Mouse (Mus musculus) hematopoietic stem cell, adult 5-6 weeks (primary cell): ENCODE measurements around the gene Ppp1r12a. TPM values are rescaled to one million over a fixed set of nuclear protein-coding genes. Genes with fewer than 3 reads are reported as not detected.

Experiments
- ATAC-seq, 2 experiments: fragments of 125-278 bp in 1 of 2; replicated peaks in 1 of 2; 2 replicates each; pipeline ENCODE4 v1.8.0; 2016 to 2017; ENCODE audit warnings: inconsistent platforms in 2 of 2, mild to moderate bottlenecking in 2 of 2, moderate number of reproducible peaks in 2 of 2, low read depth in 1 of 2, moderate TSS enrichment in 1 of 2; ENCODE audit not compliant: low FRiP score in 2 of 2, poor library complexity in 2 of 2, severe bottlenecking in 2 of 2, insufficient read depth in 1 of 2, low TSS enrichment in 1 of 2
- total RNA-seq: library from RNA; stranded (forward); fragments of 172-1452, 232-1000 nt; gene quantifications from 2 replicates; pipeline ENCODE4 v1.2.3, GENCODE M21; 2017

Ppp1r12a gene
- 188 and 201 TPM in 2 replicates for total RNA-seq

DNA sequence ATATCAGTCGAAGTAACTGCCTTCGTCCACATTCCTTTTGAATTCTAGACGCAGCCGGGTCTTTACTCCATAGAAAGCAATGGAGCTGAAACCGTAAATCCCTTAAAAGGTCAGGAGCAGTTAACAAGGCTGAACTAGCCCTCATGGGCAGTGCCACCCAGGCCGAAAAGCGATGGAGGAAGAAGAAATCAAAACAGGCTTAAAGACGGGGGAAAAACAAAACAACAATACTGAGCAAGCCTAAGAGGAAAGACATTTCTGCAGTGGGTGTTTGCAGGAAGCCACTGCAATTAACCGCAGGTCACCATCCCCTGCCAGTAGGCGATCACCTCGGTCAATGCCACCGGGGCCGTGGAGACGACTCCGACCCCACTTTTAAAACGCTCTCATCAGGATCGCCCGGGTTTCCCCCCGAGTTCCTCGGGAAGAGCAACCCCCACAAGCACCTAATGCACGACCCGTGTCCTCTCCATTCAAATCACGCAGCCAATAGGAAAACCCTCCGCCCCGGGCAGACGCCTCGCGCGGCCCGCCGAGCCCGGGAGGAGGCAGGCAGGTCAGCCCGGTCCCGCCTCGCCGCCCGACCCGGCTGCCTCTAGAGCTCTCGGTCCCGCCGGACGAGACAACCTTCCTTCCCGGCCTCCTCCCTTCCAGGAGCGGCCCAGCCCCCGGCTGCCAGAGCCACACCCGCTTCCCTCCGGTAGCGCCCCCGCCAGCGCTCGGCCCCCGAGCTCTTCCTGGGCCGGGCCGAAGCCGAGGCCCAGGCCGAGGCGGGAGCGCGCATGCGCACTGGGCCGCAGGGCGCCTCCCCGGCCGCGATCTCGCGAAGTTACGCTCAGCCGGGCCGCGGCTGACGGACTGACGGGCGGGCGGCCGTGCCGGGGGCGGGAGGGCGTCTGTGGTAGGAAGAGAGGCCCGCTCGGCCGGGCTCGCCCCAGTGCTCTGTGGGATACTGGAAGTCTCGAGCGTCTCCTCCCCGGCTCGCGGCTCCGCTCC is at the start of gene Ppp1r12a:
Gene Ppp1r12a, plus strand, starts transcription at position 933 of the 996 bp plus-strand sequence.
- ATAC-seq, result peak; percentile 61 to 78

DNA sequence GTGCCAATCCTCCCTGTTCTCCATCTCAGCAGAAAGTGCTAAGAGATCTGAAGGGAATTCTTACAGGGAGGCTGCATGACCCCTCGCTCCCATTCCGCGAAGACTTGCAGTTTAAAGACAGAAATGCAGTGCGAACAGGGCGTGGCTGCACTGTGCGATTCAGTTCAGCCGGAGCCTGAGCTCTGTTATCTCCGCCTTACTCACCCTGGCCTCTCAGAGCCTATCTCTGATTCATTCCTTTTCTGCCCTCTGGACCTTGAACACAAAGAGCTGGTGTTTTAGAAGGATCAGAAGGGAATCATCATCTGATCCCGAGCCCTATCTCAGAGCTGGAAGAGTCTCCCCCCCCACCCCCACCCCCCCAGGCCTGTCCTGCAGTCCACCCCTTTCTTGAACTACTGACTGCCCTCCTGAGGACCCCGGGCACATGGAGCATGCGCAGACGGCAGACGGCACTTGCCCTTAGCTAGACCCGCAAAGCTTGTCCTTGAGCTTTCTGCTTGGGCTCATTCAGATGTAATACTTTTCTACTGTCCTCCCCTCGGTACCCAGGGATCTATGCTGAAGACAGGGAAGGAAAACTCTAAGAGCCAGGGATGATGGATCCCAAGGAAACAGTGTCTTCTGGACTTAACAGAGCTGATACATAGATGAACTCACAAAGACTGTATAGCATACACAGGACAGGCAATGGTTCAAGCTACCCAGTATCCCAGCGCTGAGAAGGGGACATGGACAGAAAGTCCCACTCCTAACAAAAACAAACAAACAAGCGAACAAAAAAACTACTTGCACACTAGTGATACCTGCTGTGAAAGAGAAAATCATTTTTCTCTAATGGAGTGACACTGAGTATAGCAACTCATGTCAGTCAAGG is 48.4 kb upstream of the Ppp1r12a start:
- ATAC-seq, result peak in 1 of 2 experiments; percentile 29; a peak in 1 of 4 replicates

DNA sequence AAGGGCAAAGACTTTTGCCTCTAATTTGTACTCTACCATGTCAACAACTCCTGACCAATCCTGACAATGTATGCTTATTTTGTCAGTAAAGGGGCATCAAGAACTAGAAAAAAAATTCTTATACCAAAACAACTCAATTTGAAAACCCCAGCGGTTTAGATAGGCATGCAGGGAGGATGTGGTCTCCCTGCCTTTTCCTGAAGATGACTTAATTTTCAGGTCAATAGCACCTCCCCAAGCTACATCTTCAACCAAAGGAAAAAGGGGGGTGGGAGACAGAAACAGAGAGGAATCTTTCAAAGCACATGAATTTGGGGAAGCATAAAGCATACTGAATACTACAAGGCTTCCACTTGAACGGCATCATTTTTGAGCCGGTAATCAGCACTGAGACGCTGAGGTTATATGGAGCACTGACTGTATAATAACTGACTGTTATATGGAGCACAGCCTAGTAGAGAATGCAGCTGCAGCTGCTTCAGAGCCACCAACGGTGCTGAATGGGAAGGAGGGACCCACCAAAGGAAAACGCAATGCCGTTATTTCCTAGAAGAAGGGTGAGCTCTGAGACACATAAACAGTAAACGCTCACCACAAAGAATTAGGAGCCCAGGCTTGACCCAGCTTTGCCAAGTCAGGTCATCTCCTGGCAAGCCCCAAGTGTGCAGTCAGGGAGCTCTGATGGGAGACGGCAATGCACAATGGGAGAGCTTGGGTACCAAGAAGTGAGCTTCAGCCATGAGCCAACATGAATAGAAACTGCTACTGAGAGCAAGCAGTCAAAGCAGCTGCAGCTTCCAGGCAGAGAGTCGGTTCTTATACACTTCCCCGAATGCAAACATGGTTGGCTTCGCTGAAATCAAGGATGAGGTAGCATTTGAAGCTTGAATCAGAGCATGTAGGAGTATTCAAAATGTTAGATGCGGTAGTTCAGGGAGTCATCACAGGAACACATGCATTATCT is 43.5 kb upstream of the Ppp1r12a start:
- ATAC-seq, result peak; percentile 68 to 80

DNA sequence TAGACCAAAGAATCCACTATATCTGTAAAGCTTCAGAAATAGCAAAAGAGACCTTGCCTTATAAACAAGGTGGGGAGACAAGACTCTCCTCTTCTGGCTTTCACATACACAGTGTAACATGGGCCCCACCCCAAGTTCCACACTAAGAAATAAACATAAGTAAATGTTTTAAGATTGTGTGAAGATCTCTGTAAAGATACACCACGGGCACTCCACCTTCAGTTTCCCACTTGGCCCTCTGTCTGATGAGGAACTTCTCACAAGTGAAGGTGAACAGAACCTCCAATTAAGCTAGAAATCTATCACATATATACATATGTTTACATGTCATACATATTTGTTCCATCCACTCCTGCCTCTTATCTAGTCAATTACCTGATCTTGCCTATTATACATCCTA is 42.6 kb upstream of the Ppp1r12a start:
- no peak for ATAC-seq

DNA sequence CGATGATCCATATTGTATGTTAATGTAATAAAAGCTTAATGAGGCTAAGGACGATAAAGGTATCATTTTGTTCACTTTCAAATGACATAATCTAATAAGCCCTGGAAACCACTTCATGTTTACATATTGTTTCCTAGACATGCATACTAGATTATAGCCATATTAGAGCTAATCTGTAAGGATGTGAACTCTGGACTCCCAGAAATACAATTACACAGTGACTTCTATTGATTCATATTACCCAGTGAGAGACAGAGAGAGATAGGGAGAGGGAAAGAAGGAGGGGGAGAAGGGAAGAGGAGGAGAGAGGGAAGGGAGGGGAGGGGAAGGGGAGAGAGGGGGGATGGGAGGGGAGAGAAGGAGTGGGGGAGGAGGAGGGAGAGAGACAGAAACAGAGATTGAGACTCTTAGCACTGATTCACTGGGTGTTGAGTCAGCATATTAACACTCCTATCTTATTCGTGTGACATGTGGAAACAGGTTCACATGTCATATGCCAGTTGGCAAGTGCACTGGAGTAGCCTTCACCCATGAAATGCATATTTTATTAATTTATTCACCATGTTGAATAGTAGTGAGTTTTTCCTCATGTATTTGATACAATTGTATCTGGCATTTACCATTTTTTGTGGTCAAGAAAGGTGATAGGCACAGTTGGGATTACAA is 36.9 kb upstream of the Ppp1r12a start:
- no peak for ATAC-seq

DNA sequence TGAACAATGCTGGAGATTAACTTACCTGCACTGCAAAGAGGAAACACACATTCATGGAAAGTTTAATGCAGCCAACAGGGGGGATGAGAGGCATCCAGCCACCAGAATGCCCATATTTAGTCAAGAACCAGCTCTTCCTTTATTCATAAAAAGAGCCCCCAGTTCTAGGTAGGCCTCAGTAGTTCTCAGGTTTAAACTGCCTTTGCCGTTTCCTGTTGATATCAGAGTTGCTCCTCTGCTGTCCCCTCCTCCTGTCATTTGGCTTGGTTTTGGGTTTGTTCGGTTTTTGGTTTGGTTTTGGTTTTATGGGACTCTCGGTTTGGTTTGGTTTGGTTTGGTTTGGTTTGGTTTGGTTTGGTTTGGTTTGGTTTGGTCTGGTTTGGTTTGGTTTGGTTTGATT is 32.8 kb upstream of the Ppp1r12a start:
- no peak for ATAC-seq

DNA sequence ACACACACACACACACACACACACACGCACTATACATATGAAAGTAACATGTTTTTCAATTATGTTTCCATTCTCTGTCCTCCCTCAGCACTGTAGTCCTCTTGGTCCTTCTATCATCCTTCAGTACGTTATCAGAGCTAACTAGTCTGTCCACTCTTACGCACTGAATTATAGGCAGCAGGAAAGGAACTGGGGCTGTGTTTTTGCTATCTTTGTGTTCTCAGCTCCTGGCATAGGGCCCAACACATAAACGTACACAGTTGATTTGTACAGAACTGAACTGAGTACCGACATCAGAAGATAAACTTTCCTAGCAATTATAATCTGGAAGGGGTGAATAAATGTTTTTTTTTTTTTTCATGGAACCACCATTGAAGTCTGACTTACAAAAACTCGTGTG is 30.1 kb upstream of the Ppp1r12a start:
- ATAC-seq, result no peak

DNA sequence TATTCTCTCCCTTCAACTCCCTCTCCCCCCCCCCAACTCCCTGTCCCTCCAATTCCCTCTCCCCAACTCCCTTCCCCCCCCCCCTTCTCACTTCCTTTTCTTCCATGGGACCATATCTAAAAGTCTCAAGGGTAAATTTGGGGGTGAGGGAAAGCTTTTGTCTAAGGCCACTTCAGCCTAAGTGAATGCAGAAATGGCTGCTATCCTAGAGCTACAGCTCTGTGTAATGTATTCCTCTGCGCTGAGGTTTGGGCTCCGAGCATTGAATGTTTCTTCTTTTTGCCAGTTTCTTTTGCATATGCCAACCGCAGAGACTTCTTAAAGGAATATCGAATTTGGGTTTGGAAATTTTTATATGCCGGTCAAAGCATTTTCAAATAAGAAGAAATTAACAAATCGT is 28.7 kb upstream of the Ppp1r12a start:
- ATAC-seq, result no peak

DNA sequence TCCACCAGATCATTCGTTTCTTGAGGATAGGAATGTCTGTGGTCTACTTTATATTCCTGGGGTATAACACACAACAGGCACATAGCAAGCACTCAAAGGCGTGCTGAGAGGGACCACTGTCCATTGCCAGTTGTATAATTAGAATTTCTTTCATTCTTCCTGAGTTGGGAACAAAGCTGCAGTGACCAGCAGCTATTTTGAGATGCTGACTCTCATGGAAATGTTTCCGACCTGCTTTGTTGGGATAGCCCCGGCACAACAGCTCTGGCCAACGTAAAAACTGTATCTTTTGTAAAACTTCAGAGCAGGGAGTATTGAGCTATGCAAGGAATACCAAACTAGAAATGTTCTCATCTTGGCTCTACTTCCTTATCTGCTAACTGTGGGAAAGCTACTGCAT is 28.2 kb upstream of the Ppp1r12a start:
- no peak for ATAC-seq

DNA sequence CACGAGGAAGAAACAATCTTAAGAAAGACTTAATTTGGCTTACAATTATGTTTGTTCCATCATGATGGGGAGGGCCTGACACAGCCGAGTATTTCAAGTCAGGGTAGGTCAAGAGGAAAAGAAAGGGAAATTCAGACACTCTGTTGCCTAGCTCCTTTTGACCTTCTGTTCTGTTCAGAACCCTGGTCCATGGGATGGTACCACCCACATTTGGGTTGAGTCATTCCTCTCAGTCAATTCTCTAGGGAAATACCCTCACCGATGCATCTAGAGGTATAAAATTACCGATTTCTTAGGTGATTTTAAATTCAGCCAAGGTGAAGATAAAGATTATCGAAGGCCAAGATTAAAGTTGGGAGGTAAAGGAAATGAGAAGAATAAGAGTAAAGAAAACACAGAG is 23.6 kb upstream of the Ppp1r12a start:
- no peak for ATAC-seq

DNA sequence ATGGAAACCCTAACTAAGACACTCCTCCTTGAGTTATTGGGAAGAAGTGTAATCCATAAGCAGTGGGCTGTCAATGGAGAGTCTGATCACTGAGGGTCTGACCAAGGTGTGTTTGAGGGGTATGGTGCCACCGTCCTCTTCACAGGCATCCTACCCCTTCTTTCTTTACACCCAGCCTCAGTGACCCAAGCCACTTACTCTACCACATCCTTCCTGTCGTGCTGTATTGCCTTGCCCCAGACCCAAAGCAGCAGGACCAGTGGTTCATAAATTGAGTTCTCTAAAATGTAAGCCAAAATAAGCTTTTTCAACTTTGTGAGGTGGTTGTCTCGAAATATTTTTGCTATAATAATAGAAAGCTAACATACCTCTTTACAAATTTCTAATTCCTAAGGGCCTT is 22.2 kb upstream of the Ppp1r12a start:
- ATAC-seq, result peak; percentile 84 to 87

DNA sequence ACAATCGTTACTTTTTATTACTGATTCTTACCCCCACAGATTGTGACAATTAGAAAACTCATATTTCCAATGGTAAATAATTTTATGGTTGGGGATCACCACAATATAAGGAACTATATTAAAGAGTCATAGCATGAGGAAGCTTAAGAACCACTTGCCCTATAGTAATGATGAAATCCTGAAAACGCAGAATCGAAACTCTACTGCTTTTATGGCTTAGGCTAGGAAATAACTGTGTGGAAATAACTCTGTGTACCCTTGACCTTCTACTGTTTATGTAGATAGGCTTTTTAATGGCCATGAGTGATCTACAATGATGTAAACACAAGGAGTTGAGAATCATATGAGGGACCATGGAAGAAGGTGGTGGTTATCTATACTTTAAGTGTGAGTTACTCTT is 21.3 kb upstream of the Ppp1r12a start:
- peak in 1 of 2 experiments; percentile 54; a peak in 1 of 4 replicates for ATAC-seq

DNA sequence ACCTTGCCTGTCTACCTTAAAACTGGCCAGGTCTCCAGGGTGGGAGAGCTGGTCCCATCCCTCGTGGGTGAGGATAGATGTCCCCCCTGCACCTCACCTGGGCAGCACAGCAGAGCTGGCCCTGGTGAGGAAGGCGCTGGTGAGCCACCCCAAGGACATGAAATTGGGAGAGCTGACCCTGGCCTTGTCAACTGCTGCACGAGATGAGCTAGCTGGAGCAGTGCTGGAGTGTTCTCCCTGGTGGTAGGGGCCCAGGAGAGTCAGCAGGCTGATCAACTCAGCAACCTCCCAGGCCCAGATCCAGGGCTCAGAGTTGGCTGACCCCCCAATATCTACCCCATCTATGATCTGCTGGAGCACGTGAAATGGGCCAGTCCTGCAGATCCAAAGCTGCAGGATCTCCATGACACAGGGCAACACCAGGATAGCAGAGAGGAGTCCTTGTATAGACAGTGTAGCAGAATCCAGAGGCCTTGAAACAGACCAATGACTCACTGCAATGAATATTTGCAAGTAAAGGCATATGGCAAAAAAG is 17.9 kb upstream of the Ppp1r12a start:
- ATAC-seq, result no peak

DNA sequence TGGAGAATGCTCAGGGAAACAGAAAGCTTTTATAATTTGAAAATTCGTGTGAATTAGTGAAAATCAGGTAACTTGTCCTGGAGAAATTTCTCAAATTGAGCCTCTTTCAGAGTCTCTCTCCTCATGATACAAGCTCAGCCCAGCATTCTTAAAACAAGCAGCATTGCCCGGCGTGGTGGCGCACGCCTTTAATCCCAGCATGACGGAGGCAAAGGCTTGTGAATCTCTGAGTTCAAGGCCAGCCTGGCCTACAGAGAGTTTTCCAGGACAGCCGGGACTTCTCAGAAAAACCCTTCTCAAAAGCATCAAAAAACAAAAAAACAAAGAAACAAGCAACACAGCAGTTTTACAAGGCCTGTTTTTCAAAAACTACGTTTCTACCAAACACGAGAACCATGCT is 16.3 kb upstream of the Ppp1r12a start:
- no peak for ATAC-seq

DNA sequence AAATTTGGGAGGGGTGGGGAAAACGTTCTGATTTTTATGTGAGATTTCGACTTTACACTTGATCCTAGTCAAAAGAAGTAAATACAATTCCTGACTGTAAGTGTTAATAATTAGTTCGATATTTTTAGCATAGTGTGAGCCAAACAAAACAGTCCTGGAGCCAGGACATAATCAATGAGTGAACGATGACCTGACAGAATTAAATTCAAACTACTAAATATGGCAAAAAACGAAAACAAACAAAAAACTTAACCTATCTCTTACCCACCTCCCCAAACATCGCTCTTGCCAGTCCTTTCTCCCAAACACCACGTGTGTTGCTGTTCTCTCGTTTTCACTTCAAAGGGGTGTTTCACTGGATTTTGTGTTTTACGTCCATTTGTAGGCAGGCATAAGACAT is 15.0 kb upstream of the Ppp1r12a start:
- ATAC-seq, result no peak

DNA sequence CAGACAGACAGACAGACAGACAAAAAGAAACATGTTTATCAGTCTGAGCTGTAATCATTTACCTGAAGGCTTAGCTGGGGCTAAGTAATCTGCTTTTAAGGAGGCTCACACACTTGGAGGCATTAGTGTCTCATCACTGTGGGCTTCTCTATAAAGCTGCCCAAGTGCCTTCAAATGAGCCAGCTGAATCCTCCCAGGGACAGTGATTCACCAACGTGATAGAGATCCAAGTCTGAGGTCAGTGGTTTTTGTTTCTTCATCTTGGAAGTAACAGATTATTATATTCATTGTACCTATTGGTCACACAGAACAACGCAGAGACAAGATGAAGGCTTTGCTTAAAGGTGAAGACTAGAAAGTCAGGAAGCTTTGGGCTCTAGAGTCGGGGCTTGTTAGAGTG is 8.7 kb upstream of the Ppp1r12a start:
- ATAC-seq, result no peak
